Mouse (Mus musculus) testis, adult 2 months (tissue): ENCODE measurements around the gene Tap1. TPM values are rescaled to one million over a fixed set of nuclear protein-coding genes. Genes with fewer than 3 reads are reported as not detected.
"Not testable (repeated sequence)": the region's sequence is repeated elsewhere in the genome, so short reads cannot be mapped to it uniquely, and the experiment has no call there.

Experiments used
- H3K27ac ChIP-seq: fragments of 200-500 bp; 2 replicates; pipeline ENCODE4 v1.5.1; 2012; ENCODE audit warnings: low read depth, low read length; ENCODE audit not compliant: control insufficient read depth, insufficient read depth
- H3K27me3 ChIP-seq: fragments of 200-500 bp; 2 replicates; pipeline ENCODE4 v1.6.1; 2012; ENCODE audit warnings: mild to moderate bottlenecking, low read length, moderate library complexity; ENCODE audit not compliant: control insufficient read depth, insufficient read depth
- H3K36me3 ChIP-seq: fragments of 200-500 bp; 2 replicates; pipeline ENCODE4 v1.6.1; 2012; ENCODE audit warnings: mild to moderate bottlenecking, low read length; ENCODE audit not compliant: control insufficient read depth, insufficient read depth
- H3K4me1 ChIP-seq: fragments of 200-500 bp; 2 replicates; pipeline ENCODE4 v1.6.1; 2012; ENCODE audit warnings: low read length; ENCODE audit not compliant: control insufficient read depth, insufficient read depth
- H3K4me3 ChIP-seq: fragments of 200-500 bp; 2 replicates; pipeline ENCODE4 v1.5.1; 2012; ENCODE audit warnings: low read depth, mild to moderate bottlenecking, low read length, moderate library complexity, mixed read lengths; ENCODE audit not compliant: control insufficient read depth
- CTCF ChIP-seq: fragments of 200-500 bp; IDR thresholded peaks from 2 replicates; pipeline ENCODE4 v1.5.1; 2012; ENCODE audit warnings: low read depth, mild to moderate bottlenecking, inconsistent platforms, low read length, moderate library complexity; ENCODE audit not compliant: control insufficient read depth, insufficient read depth, insufficient replicate concordance
- POLR2A ChIP-seq: fragments of 200-500 bp; IDR thresholded peaks from 2 replicates; pipeline ENCODE4 v1.6.1; 2012; ENCODE audit warnings: low read depth, mild to moderate bottlenecking, inconsistent platforms, low read length, moderate library complexity; ENCODE audit not compliant: control insufficient read depth
- polyA plus RNA-seq: library from polyadenylated mRNA; depleted of rRNA; stranded (reverse); fragments of >200 nt; gene quantifications from 2 replicates; pipeline ENCODE4 v1.2.3, GENCODE M21; 2012

Gene Tap1
- polyA plus RNA-seq, 1 experiment = 1.5 TPM

DNA sequence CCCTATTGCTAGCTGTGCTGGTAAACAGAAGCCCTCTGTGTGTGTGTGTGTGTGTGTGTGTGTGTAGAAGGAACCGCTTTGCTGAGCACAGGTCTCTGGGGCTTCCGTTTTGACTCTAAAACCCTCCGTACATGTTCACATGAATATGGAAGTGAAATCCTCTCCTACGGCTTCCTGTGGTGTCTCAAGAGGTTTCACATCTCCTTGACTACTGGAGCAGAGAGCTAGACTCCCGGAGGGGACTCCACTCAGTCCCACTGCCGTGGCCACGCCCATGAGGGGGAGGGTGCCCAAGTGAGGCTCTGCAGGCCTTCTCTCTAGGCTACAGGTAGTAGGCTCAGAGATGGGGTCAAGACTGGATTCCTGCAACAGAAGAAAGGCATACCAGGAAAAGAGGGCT lies 44.3 kb upstream of the Tap1 start, which contains the start of gene H2-DMb2:
Gene H2-DMb2, plus strand, starts transcription at position 275 of the 400 bp plus-strand sequence.
- no peaks in the 10 kb centered on the region for H3K36me3 ChIP-seq
- no peak within 1 kb of the TSS for H3K27ac ChIP-seq
- no peaks in the 10 kb centered on the region for H3K27me3 ChIP-seq
- TF ChIP-seq POLR2A = no peak
- TF ChIP-seq CTCF = no peak
- H3K4me3 ChIP-seq = no peak within 1 kb of the TSS
- peaks cover 7% of the 10 kb centered on the region for H3K4me1 ChIP-seq

DNA sequence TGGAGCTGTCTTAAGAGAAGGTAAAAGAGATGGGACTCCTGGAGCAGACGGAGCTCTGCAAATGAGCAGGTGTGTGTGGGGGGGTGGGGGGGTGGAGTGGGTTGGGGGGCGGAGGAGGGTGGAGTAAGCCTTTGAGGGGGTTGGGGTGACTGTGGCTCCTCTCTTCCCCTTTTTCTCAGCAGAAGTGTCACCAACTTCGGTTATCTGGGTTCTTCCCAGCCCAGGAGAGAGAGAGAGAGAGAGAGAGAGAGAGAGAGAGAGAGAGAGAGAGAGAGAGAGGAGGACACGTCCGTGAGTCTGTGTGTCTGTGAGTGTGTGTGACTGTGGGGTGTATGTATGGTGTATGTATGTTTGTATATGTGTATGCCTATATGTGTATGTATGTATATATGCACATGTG lies 43.9 kb upstream of the Tap1 start:
- no peak overlapping the region for H3K4me3 ChIP-seq
- no peak overlapping the region for H3K27ac ChIP-seq
- no peaks in the 10 kb centered on the region for H3K27me3 ChIP-seq
- TF ChIP-seq CTCF (no peak), POLR2A (no peak)
- peaks cover 7% of the 10 kb centered on the region for H3K4me1 ChIP-seq
- H3K36me3 ChIP-seq = no peaks in the 10 kb centered on the region

DNA sequence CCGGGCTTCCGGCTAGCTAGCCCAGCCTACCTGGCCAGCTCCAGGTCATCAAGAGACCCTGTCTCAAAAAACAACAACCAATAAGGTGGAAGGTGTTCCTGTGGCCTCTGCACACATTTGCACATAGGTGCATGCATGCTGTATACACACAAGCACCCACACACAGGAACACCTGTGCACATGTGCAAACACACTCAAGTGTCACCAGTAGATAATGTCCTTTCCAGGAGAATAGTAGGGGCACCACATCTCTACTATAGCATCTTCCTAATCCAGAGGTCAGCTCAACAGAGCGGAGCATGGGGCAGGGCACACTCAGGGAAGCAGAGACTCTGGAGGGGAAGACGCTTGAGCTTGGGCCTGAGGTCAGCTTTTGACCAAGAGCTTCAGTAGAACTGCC lies 43.1 kb upstream of the Tap1 start:
- H3K4me1 ChIP-seq, H3K27ac ChIP-seq, H3K27me3 ChIP-seq, H3K4me3 ChIP-seq, H3K36me3 ChIP-seq: not testable (repeated sequence)

DNA sequence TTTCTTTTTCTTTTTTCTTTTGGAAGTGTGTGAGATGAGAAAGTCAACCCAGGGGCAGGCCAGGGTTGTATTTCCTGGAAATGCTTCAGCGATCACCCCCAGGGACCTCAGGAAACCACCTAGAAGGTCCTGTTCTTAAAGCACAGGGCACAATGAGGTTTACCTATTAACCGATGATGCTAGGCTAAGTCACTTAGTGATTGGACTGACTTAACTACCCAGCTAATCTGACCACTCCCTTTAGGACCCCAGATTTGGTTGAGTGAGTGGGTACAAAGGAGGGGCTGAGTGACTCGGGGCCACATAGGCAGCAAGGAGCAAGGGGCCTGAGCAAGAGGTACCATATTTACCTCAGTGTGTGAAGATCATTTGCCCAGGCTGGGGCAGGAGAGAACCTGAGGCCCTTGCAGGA lies 42.4 kb upstream of the Tap1 start:
- H3K4me1 ChIP-seq = peaks cover 3% of the 10 kb centered on the region
- no peak overlapping the region for H3K27ac ChIP-seq
- no peak overlapping the region for H3K4me3 ChIP-seq
- no peaks in the 10 kb centered on the region for H3K27me3 ChIP-seq
- TF ChIP-seq POLR2A (no peak), CTCF (no peak)
- no peaks in the 10 kb centered on the region for H3K36me3 ChIP-seq

DNA sequence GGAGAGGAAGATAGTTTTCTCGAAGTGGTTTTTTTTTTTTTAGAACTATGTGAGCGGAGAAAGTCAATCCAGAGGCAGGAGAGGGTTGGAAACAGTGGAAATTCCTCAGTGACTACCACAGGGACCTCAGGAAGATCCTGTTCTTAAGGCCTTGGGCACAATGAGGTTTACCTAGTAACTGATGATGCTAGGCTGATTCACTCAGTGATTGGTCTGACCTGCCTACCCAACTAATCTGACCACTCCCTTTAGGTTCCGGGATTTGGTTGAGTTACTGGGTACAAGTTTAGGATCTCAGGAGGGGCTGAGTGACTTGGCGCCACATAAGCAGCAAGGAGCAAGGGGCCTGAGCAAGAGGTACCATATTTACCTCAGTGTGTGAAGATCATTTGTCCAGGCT lies 34.4 kb upstream of the Tap1 start, which contains the start of gene H2-DMb1:
Gene H2-DMb1, plus strand, starts transcription at position 150 of the 400 bp plus-strand sequence.
- no peak for TF ChIP-seq CTCF
- TF ChIP-seq POLR2A = no peak
- Histone ChIP-seq H3K4me1 (no peaks in the 10 kb centered on the region), H3K27ac (no peak within 1 kb of the TSS), H3K27me3 (no peaks in the 10 kb centered on the region), H3K36me3 (no peaks in the 10 kb centered on the region), H3K4me3 (no peak within 1 kb of the TSS)

DNA sequence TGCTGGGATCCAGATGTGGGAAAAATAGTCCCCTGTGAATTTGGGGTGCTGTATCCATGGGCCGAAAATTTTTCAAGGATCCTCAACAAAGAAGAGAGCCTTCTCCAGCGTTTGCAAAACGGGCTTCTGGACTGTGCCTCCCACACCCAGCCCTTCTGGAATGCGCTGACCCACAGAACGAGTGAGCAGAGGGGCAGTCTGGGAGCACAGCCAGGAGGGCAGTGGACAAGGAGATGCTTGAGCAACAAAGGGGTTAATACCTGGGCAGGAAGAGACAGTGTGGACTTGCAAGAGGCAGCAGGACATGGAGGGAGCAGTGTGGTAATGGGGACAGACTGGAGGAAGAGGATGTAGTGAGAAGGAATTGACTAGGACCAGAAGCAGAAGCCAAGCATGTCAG lies 31.8 kb upstream of the Tap1 start:
- TF ChIP-seq POLR2A = no peak
- TF ChIP-seq CTCF = no peak
- Histone ChIP-seq H3K27me3 (no peaks in the 10 kb centered on the region), H3K36me3 (no peaks in the 10 kb centered on the region), H3K4me3 (no peak overlapping the region), H3K4me1 (no peaks in the 10 kb centered on the region), H3K27ac (no peak overlapping the region)

DNA sequence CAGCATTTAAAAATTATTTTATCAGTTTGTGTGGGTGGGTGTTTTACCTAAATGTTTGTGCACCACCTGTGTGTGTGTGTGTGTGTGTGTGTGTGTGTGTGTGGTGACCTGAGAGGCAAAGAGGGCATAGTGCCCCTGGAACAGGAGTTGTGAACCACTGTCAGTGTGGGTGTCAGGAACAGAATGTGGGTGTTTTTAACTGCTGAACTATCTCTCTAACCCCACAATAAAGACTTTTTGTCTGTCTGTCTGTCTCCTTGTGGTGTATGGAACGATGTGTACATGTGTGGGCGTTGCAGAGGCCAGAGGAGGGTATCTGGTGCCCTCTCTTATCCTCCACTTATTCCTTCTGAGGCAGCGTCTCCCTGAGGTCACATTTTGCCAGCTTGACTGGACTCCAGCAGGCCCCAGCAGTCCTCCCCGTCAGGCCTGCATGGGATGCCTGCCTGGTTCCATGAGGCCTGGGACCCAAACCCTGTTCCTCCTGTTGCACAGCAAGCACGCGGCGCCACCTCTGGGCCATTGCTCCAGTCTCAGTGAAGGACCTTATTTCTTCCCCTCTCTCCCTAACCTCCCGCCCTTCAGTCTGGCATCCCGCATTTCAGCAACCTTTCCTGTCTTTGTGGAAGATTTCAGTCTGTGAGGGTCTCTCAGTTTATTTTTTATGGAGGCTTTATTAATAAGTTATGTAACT lies 23.0 kb upstream of the Tap1 start:
- no peak overlapping the region for H3K4me3 ChIP-seq
- no peaks in the 10 kb centered on the region for H3K27me3 ChIP-seq
- no peaks in the 10 kb centered on the region for H3K36me3 ChIP-seq
- TF ChIP-seq CTCF (no peak), POLR2A (no peak)
- no peak overlapping the region for H3K27ac ChIP-seq
- H3K4me1 ChIP-seq = no peaks in the 10 kb centered on the region
